Mouse (Mus musculus): ENCODE data around the gene Cpeb2.
A peak's percentile ranks its signal among the peaks of the same experiment; 100 is the strongest.

GRCm38 (mm10) chr5:43338771-43339475 is 106.0 kb downstream of the Cpeb2 start:
- TF ChIP-seq CTCF (IDR thresholded peaks at IDR 0.05; ENCODE audit: low read depth) = peak; percentile 39
- TF ChIP-seq EP300 (IDR thresholded peaks at IDR 0.05; ENCODE audit: low read depth) = no peak

Data from heart, postnatal 0 days (tissue).